37 mouse cellular contexts compared by ENCODE assay signal in genomic region chr13:64445254-64445920, GRCm38 (mm10). TPM values are rescaled to one million over a fixed set of nuclear protein-coding genes. Genes with fewer than 3 reads are reported as not detected.
"Had no signal": no experiment of that assay in that cellular context is flagged by ENCODE, and none has a peak within 500 bp of the region (broad histone marks: within the 10 kb centered on the region; RNA-seq: fewer than 3 reads in every experiment).

No protein-coding gene starts in this region.

- H3K4me1 ChIP-seq: heart, embryonic 10.5 days; heart, embryonic 12.5 days; hindbrain, embryonic 10.5 days; hindbrain, embryonic 12.5 days; intestine, embryonic 15.5 days; limb, embryonic 10.5 days; limb, embryonic 12.5 days had no signal

- H3K4me3 ChIP-seq: gastrocnemius, adult 2 months; heart, adult 2 months; heart, embryonic 10.5 days; heart, embryonic 12.5 days; hindbrain, embryonic 10.5 days; hindbrain, embryonic 12.5 days; intestine, embryonic 15.5 days; layer of hippocampus, adult 2 months; left cerebral cortex, adult 2 months; limb, embryonic 10.5 days; limb, embryonic 12.5 days; liver, embryonic 15.5 days had no signal

- ATAC-seq: hindbrain, embryonic 16.5 days; inflammation-experienced regulatory T-cells, adult 6 months; intestine, embryonic 15.5 days; intestine, postnatal 0 days had no signal

- H3K9me3 ChIP-seq: heart, embryonic 10.5 days; heart, embryonic 12.5 days; hindbrain, embryonic 10.5 days; hindbrain, embryonic 12.5 days; intestine, embryonic 15.5 days; limb, embryonic 10.5 days; limb, embryonic 12.5 days; liver, embryonic 15.5 days had no signal

- H3K27me3 ChIP-seq: heart, embryonic 12.5 days; hindbrain, embryonic 12.5 days; intestine, embryonic 15.5 days; limb, embryonic 12.5 days had no signal

- H3K4me2 ChIP-seq: heart, embryonic 12.5 days; hindbrain, embryonic 12.5 days; hindbrain, embryonic 14.5 days; intestine, embryonic 15.5 days; limb, embryonic 12.5 days; liver, embryonic 15.5 days had no signal

- H3K9ac ChIP-seq: heart, embryonic 12.5 days; hindbrain, embryonic 12.5 days; hindbrain, embryonic 14.5 days; intestine, embryonic 15.5 days; limb, embryonic 12.5 days; liver, embryonic 15.5 days had no signal

- H3K36me3 ChIP-seq: heart, embryonic 10.5 days; heart, embryonic 12.5 days; hindbrain, embryonic 10.5 days; hindbrain, embryonic 12.5 days; intestine, embryonic 15.5 days; limb, embryonic 10.5 days; limb, embryonic 12.5 days; liver, embryonic 15.5 days had no signal

- DNase-seq: gastrocnemius, adult 2 months; gastrocnemius, postnatal 10 days; gastrocnemius, postnatal 25 days; heart, adult 2 months; heart, postnatal 10 days; heart, postnatal 4 days; kidney, adult 18-20 months; kidney, adult 8-10 months; kidney, postnatal 10 days; kidney, postnatal 25 days; kidney, postnatal 4 days had no signal

- H3K27ac ChIP-seq: gastrocnemius, adult 2 months; heart, adult 2 months; heart, embryonic 10.5 days; hindbrain, embryonic 10.5 days; hindbrain, embryonic 12.5 days; hindbrain, embryonic 14.5 days; intestine, embryonic 15.5 days; layer of hippocampus, adult 2 months; left cerebral cortex, adult 2 months; limb, embryonic 10.5 days; limb, embryonic 12.5 days; liver, embryonic 15.5 days had no signal

RNA-seq across cellular contexts. Expression of gene Fam240b, which starts 52.2 kb away (rescaled TPM):
- total RNA-seq: granulocyte monocyte progenitor cell, adult 5-6 weeks; heart, adult 2 months; heart, postnatal 10 days; heart, postnatal 25 days; heart, postnatal 4 days; layer of hippocampus, adult 2 months; layer of hippocampus, postnatal 10 days; layer of hippocampus, postnatal 25 days; left cerebral cortex, adult 2 months; left cerebral cortex, postnatal 14 days; left cerebral cortex, postnatal 36 days; liver, adult 2 months had no signal
- polyA plus RNA-seq: frontal cortex, adult 2 months; heart, adult 2 months; heart, embryonic 10.5 days; heart, embryonic 12.5 days; heart, embryonic 14.5 days; heart, embryonic 16.5 days; hindbrain, embryonic 10.5 days; hindbrain, embryonic 12.5 days; hindbrain, embryonic 14.5 days; inflammation-experienced regulatory T-cells, adult 6 months; intestine, embryonic 15.5 days; intestine, postnatal 0 days; kidney, embryonic 14.5 days; limb, embryonic 10.5 days; limb, embryonic 12.5 days; limb, embryonic 14.5 days; liver, adult 2 months; liver, embryonic 15.5 days had no signal
